Mouse (Mus musculus): Measurements from ENCODE around the gene Lrrk2. TPM values are rescaled to one million over a fixed set of nuclear protein-coding genes. Genes with fewer than 3 reads are reported as not detected.

Gene Lrrk2
- polyA plus RNA-seq (2015; fragmentation: Nextera tagmentation; extraction: Ambion mirVana): 1.4 and 1.9 TPM in 2 replicates

GRCm38 (mm10) chr15:91672645-91673568, at the start of gene Lrrk2:
TSS of gene Lrrk2 (plus strand) at chr15:91673175.
- Histone ChIP-seq H3K4me2 (peak within 1 kb of the TSS; percentile 75), H3K27me3 (no peaks in the 10 kb centered on the region), H3K36me3 (ENCODE audit: poor library complexity, severe bottlenecking) (no peaks in the 10 kb centered on the region), H3K4me1 (peaks cover 11% of the 10 kb centered on the region; the same call in 1 of the 2 replicates), H3K27ac (no peak within 1 kb of the TSS; the same call in 1 of the 2 replicates), H3K9me3 (replicated peaks) (no peaks in the 10 kb centered on the region), H3K4me3 (peak within 1 kb of the TSS; percentile 52), H3K9ac (peak within 1 kb of the TSS; percentile 76)
- ATAC-seq: peak; percentile 99
- WGBS: 3% methylated on average over 40 of the region's 40 CpGs

- Histone ChIP-seq H3K4me3 (no peak overlapping the region), H3K9ac (no peak overlapping the region), H3K36me3 (ENCODE audit: poor library complexity, severe bottlenecking) (no peaks in the 10 kb centered on the region), H3K27ac (no peak overlapping the region), H3K4me2 (no peak overlapping the region), H3K4me1 (no peaks in the 10 kb centered on the region), H3K27me3 (no peaks in the 10 kb centered on the region), H3K9me3 (replicated peaks) (no peaks in the 10 kb centered on the region)
- ATAC-seq: no peak
- 94% methylated on average over 2 of the region's 2 CpGs for WGBS
These were observed 48.5 kb upstream of the Lrrk2 start for GRCm38 (mm10) chr15:91624475-91624874.

DNA sequence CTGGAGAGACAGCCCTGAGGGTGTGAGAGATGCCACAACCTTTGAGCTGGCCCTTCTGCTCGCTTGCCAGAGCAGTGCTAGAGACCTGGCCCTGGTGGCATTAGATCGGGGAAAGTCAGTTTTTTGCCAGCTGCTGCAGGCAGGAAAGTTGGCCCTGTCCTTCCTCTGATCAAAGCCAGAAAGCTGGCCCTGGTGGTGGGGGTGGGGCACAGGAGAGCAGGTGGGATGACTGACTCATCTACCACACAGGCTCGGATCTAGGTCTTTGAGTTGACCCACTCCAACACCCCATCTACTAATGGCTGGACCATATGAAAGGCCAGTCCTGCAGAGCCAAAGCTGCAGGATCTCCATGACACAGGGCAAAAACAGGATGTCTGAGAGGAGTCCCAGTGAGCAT, 43.8 kb upstream of the Lrrk2 start:
- no peak for ATAC-seq
- WGBS: 88% methylated on average over 3 of the region's 3 CpGs
- no peak overlapping the region for H3K4me2 ChIP-seq
- H3K27ac ChIP-seq: no peak overlapping the region
- no peaks in the 10 kb centered on the region for H3K36me3 ChIP-seq (ENCODE audit: poor library complexity, severe bottlenecking)
- no peak overlapping the region for H3K9ac ChIP-seq
- H3K4me1 ChIP-seq: no peaks in the 10 kb centered on the region
- no peak overlapping the region for H3K4me3 ChIP-seq
- no peaks in the 10 kb centered on the region for H3K27me3 ChIP-seq
- H3K9me3 ChIP-seq (replicated peaks): no peaks in the 10 kb centered on the region; the same call in 1 of the 2 replicates

GRCm38 (mm10) chr15:91632473-91632872, 40.5 kb upstream of the Lrrk2 start:
- Histone ChIP-seq H3K9ac (no peak overlapping the region), H3K4me3 (no peak overlapping the region), H3K4me2 (no peak overlapping the region), H3K36me3 (ENCODE audit: poor library complexity, severe bottlenecking) (no peaks in the 10 kb centered on the region), H3K27ac (no peak overlapping the region), H3K4me1 (no peaks in the 10 kb centered on the region), H3K27me3 (no peaks in the 10 kb centered on the region), H3K9me3 (replicated peaks) (no peaks in the 10 kb centered on the region; the same call in 1 of the 2 replicates)
- 85% methylated on average over 4 of the region's 4 CpGs for WGBS
- ATAC-seq: no peak

DNA sequence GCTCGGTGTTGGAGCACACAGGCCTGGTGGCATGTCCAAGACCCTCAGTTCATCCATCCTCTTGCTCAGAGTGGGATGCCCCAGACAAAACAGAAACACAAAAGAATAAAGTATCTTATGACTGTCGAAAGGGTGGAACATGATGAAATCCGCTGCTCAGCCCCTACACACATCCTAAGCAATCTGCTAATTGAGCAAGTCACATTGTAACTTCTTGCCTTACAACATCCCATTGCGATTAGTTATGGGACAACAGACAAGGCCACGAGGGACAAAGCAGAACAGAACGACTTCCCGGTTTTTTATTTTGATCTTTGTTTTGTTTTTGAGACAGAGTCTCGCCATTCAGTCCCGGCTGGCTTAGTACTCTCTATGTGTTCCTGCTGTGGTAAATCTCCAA, 39.9 kb upstream of the Lrrk2 start:
- no peaks in the 10 kb centered on the region; the same call in 1 of the 2 replicates for H3K9me3 ChIP-seq (replicated peaks)
- H3K4me3 ChIP-seq: no peak overlapping the region
- no peak overlapping the region for H3K4me2 ChIP-seq
- ATAC-seq: no peak
- no peaks in the 10 kb centered on the region for H3K4me1 ChIP-seq
- H3K27me3 ChIP-seq: no peaks in the 10 kb centered on the region
- no peak overlapping the region for H3K27ac ChIP-seq
- WGBS: 80% methylated on average over 9 of the region's 9 CpGs
- H3K9ac ChIP-seq: no peak overlapping the region
- no peaks in the 10 kb centered on the region for H3K36me3 ChIP-seq (ENCODE audit: poor library complexity, severe bottlenecking)

- 73% methylated on average over 6 of the region's 6 CpGs for WGBS
- no peak for ATAC-seq
- H3K27me3 ChIP-seq: no peaks in the 10 kb centered on the region
These were observed 39.2 kb upstream of the Lrrk2 start for GRCm38 (mm10) chr15:91633806-91634205.

DNA sequence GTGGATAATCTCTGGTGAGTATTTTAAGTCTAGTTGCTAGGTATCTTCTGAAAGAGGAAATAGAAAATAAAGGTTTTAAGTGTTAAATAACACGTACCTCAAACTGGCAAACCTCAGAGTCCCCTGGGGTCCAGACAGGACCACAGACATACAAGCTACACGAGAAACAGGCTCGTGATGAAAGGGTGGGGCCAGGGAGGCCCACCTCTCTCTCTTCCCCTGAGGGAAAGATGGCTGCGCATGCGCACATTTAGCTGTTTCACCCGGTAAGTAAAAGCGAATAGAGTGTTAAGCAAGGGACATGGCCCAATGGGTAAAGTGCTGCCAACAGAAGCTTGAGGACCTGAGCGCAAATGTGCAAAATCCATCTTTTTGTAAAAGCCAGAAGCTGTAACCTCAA, 38.7 kb upstream of the Lrrk2 start:
- Histone ChIP-seq H3K4me1 (no peaks in the 10 kb centered on the region), H3K4me2 (no peak overlapping the region), H3K27me3 (no peaks in the 10 kb centered on the region), H3K27ac (no peak overlapping the region), H3K4me3 (no peak overlapping the region), H3K36me3 (ENCODE audit: poor library complexity, severe bottlenecking) (no peaks in the 10 kb centered on the region), H3K9me3 (replicated peaks) (no peaks in the 10 kb centered on the region; the same call in 1 of the 2 replicates), H3K9ac (no peak overlapping the region)
- no peak for ATAC-seq
- WGBS: 79% methylated on average over 8 of the region's 8 CpGs

More at GRCm38 (mm10) chr15:91633806-91634205, 39.2 kb upstream of the Lrrk2 start:
- Histone ChIP-seq H3K27ac (no peak overlapping the region), H3K36me3 (ENCODE audit: poor library complexity, severe bottlenecking) (no peaks in the 10 kb centered on the region), H3K4me1 (no peaks in the 10 kb centered on the region), H3K4me3 (no peak overlapping the region), H3K4me2 (no peak overlapping the region), H3K9me3 (replicated peaks) (no peaks in the 10 kb centered on the region; the same call in 1 of the 2 replicates), H3K9ac (no peak overlapping the region)

DNA sequence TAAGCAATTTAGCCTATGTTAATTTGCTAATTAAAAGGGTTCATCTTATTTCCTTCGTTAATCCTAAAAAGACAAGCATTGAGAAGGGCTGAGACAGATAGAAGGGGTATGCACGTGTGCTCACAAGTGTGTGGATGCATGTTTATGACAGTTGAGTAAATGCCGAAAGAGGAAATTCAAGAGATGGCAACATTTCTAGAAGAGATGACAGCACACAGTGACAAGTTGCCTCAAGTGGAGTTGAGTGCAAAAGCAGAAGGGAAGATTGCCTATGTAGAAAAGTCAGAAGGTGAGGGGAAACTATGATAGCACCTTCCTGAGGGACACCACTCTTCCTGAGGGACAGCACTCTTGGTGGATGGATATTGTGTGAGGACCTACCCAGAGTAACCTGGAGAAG, 31.3 kb upstream of the Lrrk2 start:
- no peak overlapping the region for H3K9ac ChIP-seq
- no peaks in the 10 kb centered on the region for H3K4me1 ChIP-seq
- ATAC-seq: no peak
- WGBS: 59% methylated on average over 3 of the region's 3 CpGs
- no peaks in the 10 kb centered on the region for H3K9me3 ChIP-seq (replicated peaks)
- no peak overlapping the region for H3K27ac ChIP-seq
- H3K27me3 ChIP-seq: no peaks in the 10 kb centered on the region
- no peaks in the 10 kb centered on the region for H3K36me3 ChIP-seq (ENCODE audit: poor library complexity, severe bottlenecking)
- H3K4me2 ChIP-seq: no peak overlapping the region
- no peak overlapping the region for H3K4me3 ChIP-seq

DNA sequence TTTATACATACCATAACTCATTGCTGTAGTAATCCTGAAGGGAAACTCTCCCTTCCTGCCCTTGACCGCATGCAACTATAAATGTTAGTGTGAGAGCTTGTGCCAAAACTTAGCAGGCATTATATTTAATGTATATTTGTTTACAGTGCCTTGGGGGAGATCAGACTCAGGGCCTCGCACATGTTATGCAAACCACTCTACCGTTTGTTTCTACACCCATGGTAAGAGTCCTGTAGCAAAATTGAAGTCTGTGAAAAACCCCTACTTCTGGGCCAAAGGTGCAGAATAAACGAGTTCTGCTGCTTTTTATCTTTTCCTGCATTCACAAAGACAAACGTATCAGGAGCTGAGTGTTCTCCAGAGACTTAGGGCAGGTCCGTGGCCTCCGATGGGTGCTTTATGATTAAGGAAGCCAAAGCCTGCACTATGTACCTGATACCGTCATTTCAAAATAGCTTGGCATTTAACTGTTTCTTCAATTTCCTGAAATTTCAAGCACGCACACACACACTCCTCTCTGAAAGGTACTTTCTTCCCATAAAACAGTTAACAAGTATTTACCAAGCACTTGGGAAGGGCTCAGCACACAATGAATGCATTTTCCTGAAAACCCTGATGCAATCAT, 30.2 kb upstream of the Lrrk2 start:
- Histone ChIP-seq H3K27ac (no peak overlapping the region), H3K4me3 (no peak overlapping the region), H3K4me1 (no peaks in the 10 kb centered on the region), H3K9me3 (replicated peaks) (no peaks in the 10 kb centered on the region), H3K27me3 (no peaks in the 10 kb centered on the region), H3K36me3 (ENCODE audit: poor library complexity, severe bottlenecking) (no peaks in the 10 kb centered on the region), H3K4me2 (no peak overlapping the region), H3K9ac (no peak overlapping the region)
- no peak for ATAC-seq
- 76% methylated on average over 9 of the region's 9 CpGs for WGBS

GRCm38 (mm10) chr15:91643632-91644348, 29.2 kb upstream of the Lrrk2 start:
- no peak overlapping the region for H3K27ac ChIP-seq
- H3K9ac ChIP-seq: no peak overlapping the region
- no peak overlapping the region for H3K4me3 ChIP-seq
- no peaks in the 10 kb centered on the region for H3K4me1 ChIP-seq
- H3K36me3 ChIP-seq (ENCODE audit: poor library complexity, severe bottlenecking): no peaks in the 10 kb centered on the region
- ATAC-seq: no peak
- no peak overlapping the region for H3K4me2 ChIP-seq
- 67% methylated on average over 7 of the region's 7 CpGs for WGBS
- H3K9me3 ChIP-seq (replicated peaks): no peaks in the 10 kb centered on the region
- H3K27me3 ChIP-seq: no peaks in the 10 kb centered on the region

GRCm38 (mm10) chr15:91650270-91650669, 22.7 kb upstream of the Lrrk2 start:
- H3K27me3 ChIP-seq: no peaks in the 10 kb centered on the region
- no peak overlapping the region for H3K9ac ChIP-seq
- 81% methylated on average over 3 of the region's 3 CpGs for WGBS
- ATAC-seq: no peak
- H3K4me3 ChIP-seq: no peak overlapping the region
- no peak overlapping the region for H3K4me2 ChIP-seq
- no peak overlapping the region for H3K27ac ChIP-seq
- no peaks in the 10 kb centered on the region for H3K9me3 ChIP-seq (replicated peaks)
- no peaks in the 10 kb centered on the region for H3K36me3 ChIP-seq (ENCODE audit: poor library complexity, severe bottlenecking)
- no peaks in the 10 kb centered on the region for H3K4me1 ChIP-seq

GRCm38 (mm10) chr15:91651493-91651892, 21.5 kb upstream of the Lrrk2 start:
- 86% methylated on average over 7 of the region's 7 CpGs for WGBS
- Histone ChIP-seq H3K9me3 (replicated peaks) (no peaks in the 10 kb centered on the region), H3K4me2 (no peak overlapping the region), H3K27ac (no peak overlapping the region), H3K4me3 (no peak overlapping the region), H3K9ac (no peak overlapping the region), H3K4me1 (no peaks in the 10 kb centered on the region), H3K27me3 (no peaks in the 10 kb centered on the region), H3K36me3 (ENCODE audit: poor library complexity, severe bottlenecking) (no peaks in the 10 kb centered on the region)
- ATAC-seq: no peak
